Mouse (Mus musculus) liver, adult 2 months (tissue): ENCODE measurements around the gene Cdc20b. TPM values are rescaled to one million over a fixed set of nuclear protein-coding genes. Genes with fewer than 3 reads are reported as not detected.

Source experiments
- DNase-seq: peaks from one replicate; pipeline ENCODE4 v3.0.0-alpha.2; 2011; ENCODE audit warnings: low read depth, low spot score; ENCODE audit errors: extremely low read depth
- H3K27ac ChIP-seq: fragments of 200-500 bp; replicated peaks from 2 replicates; pipeline ENCODE4 v1.5.1; 2012; ENCODE audit warnings: low read depth, mild to moderate bottlenecking, control low read depth, inconsistent platforms, low read length; ENCODE audit not compliant: insufficient read depth
- H3K27me3 ChIP-seq: fragments of 200-500 bp; 2 replicates; pipeline ENCODE4 v1.6.1; 2012; ENCODE audit warnings: mild to moderate bottlenecking, moderate library complexity, low read length, inconsistent platforms; ENCODE audit not compliant: control insufficient read depth, insufficient read depth
- H3K36me3 ChIP-seq: fragments of 200-500 bp; 2 replicates; pipeline ENCODE4 v1.6.1; 2012; ENCODE audit warnings: low read length, inconsistent platforms; ENCODE audit not compliant: control insufficient read depth, insufficient read depth
- H3K4me1 ChIP-seq: fragments of 200-500 bp; 2 replicates; pipeline ENCODE4 v1.6.1; 2011; ENCODE audit warnings: low read length; ENCODE audit not compliant: control insufficient read depth, insufficient read depth
- H3K4me3 ChIP-seq: fragments of 200-500 bp; 2 replicates; pipeline ENCODE4 v1.5.1; 2011; ENCODE audit warnings: low read depth, mild to moderate bottlenecking, control low read depth, low read length, moderate library complexity; ENCODE audit not compliant: insufficient read depth
- H3K79me2 ChIP-seq: fragments of 200-500 bp; 2 replicates; pipeline ENCODE4 v1.6.1; 2012; ENCODE audit warnings: inconsistent platforms, mild to moderate bottlenecking, low read length, moderate library complexity; ENCODE audit not compliant: control insufficient read depth, insufficient read depth
- H3K9ac ChIP-seq: fragments of 200-500 bp; 2 replicates; pipeline ENCODE4 v1.6.1; 2012; ENCODE audit warnings: low read depth, mild to moderate bottlenecking, control low read depth, inconsistent platforms, low read length
- CTCF ChIP-seq: fragments of 200-500 bp; IDR thresholded peaks from 2 replicates; pipeline ENCODE4 v1.5.1; 2011; ENCODE audit warnings: low read depth, low read length, control low read depth
- POLR2A ChIP-seq: fragments of 200-500 bp; IDR thresholded peaks from 2 replicates; pipeline ENCODE4 v1.6.1; 2011; ENCODE audit warnings: low read length, control low read depth; ENCODE audit not compliant: insufficient read depth; ENCODE audit errors: extremely low read depth
- WGBS: fragments of 180-500 bp; shearing (Covaris S2); methylation state at CpG from one replicate; pipeline ENCODE4 v1.1.7; 2018; 5-methylcytosine and 5-hydroxymethylcytosine counted together
- polyA plus RNA-seq: library from polyadenylated mRNA; depleted of rRNA; stranded (reverse); fragments of >200 nt; gene quantifications from 2 replicates; pipeline ENCODE4 v1.2.3, GENCODE M21; 2012
- total RNA-seq: library from RNA; depleted of rRNA; stranded (reverse); fragments of >200 nt; gene quantifications from 2 replicates; pipeline ENCODE4 v1.2.3, GENCODE M21; 2014

Gene Cdc20b
- total and polyA plus RNA-seq, 2 experiments: not detected

DNA sequence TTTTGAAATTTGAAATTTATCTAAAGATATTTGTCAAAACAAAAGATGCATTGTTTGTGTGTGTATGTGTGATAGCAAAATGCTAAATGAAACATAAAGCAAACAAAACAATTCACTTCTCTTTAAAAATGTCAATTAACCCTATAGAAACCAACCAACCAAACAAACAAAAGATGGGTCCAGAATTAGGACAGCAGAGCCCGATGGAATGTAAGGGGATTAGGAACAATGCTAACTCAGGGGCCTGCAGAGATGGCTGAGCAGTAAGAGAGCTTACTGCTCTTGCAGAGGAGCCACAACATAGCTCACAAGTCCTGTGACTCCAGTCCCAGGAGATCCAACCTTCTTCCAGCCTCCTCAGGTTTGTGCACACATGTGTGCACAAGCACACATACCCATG, 47.2 kb downstream of the Cdc20b start:
- H3K4me3 ChIP-seq: no peak overlapping the region
- H3K9ac ChIP-seq: no peak overlapping the region
- H3K79me2 ChIP-seq: no peaks in the 10 kb centered on the region
- no peaks in the 10 kb centered on the region for H3K4me1 ChIP-seq
- H3K36me3 ChIP-seq: no peaks in the 10 kb centered on the region
- no peak for DNase-seq
- no peaks in the 10 kb centered on the region; the same call in 1 of the 2 replicates for H3K27me3 ChIP-seq
- 59% methylated on average over 1 of the region's 1 CpGs for WGBS
- H3K27ac ChIP-seq: no peak overlapping the region
- TF ChIP-seq POLR2A (no peak), CTCF (no peak)

DNA sequence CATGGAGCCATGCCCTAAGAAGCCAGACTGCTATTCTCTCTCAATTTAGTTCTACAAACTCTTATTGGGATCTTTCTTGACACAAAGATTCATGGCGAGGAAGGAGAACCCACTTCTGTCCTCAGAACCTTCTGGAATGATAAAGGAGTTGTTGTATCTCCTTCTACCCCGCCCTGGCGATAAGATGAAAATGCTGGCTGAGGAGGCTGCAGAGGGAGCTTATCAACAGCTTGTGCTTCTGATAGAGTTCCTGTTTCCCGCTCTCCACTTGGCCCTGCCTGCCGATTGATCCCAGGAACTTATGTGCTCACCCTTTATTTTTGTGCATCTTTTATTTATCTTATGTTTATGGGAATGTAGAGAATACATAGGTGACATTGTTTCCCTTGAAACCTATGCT, 49.8 kb downstream of the Cdc20b start:
- no peak for DNase-seq
- no peak overlapping the region for H3K9ac ChIP-seq
- no peak overlapping the region for H3K4me3 ChIP-seq
- H3K36me3 ChIP-seq: no peaks in the 10 kb centered on the region
- no peaks in the 10 kb centered on the region for H3K79me2 ChIP-seq
- no peaks in the 10 kb centered on the region; the same call in 1 of the 2 replicates for H3K27me3 ChIP-seq
- 56% methylated on average over 5 of the region's 5 CpGs for WGBS
- no peak for TF ChIP-seq POLR2A
- no peak for TF ChIP-seq CTCF
- H3K4me1 ChIP-seq: no peaks in the 10 kb centered on the region
- H3K27ac ChIP-seq: no peak overlapping the region

DNA sequence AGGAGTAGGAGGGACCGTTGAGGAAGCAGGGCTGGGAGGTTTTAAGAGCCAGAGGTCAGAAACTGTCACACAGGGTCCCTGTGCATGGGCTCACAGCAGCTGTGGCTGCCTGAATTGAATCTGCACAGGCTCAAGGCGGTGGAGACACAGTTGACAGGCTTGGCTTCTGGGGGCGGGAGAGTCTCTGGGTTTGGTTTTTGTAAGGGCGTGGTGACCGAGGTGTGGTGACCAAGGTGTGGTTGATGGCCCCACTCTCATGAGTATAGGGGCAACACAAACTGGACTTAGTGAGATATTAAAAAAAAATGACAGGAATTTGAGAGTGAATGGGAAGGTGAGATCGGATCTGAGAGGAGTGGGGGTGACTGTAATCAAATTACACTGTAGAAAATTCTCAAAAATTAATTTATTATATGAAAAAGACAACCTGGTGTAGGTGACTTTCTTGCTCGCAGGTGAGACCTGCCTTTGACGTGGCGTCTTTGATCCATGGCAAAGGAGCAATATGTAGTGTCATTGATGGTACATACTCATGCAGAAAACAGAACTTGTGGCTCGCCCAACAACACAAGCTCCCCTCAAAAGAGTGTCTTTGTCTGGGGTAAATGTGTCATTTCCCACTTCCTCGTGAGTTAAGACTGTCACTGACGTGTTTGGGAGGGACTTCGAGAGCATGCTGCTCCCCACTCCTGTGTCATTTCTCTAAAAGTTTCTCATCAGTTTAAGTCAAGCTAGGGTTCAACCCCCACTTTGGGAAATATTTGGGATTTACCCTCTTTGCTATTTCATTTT, 52.5 kb downstream of the Cdc20b start:
- no peak overlapping the region for H3K4me3 ChIP-seq
- H3K4me1 ChIP-seq: no peaks in the 10 kb centered on the region
- no peaks in the 10 kb centered on the region for H3K36me3 ChIP-seq
- 82% methylated on average over 13 of the region's 13 CpGs for WGBS
- DNase-seq: no peak
- TF ChIP-seq CTCF (no peak), POLR2A (no peak)
- no peaks in the 10 kb centered on the region; the same call in 1 of the 2 replicates for H3K27me3 ChIP-seq
- H3K79me2 ChIP-seq: no peaks in the 10 kb centered on the region
- no peak overlapping the region for H3K9ac ChIP-seq
- no peak overlapping the region for H3K27ac ChIP-seq

DNA sequence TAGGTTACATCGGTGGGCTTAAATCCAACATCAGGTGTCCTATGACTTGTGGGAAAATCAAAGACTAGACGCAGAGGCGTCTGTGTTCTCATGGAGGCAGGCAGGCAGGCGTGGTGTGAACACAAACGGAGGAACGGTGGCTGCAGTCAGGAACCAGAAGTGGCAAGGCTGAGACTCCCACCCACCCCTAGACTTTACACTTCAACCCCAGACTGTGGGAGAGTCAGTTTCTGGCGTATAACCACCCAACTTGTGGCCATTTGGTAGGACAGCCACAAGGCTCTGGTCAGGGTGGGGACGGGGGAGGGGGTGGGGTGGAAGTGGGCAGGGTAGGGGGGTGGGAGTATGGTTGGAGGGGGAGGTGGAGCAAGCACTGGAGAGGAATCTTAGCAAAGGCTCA, 55.6 kb downstream of the Cdc20b start:
- Histone ChIP-seq H3K79me2 (no peaks in the 10 kb centered on the region), H3K36me3 (no peaks in the 10 kb centered on the region), H3K27me3 (no peaks in the 10 kb centered on the region), H3K4me3 (no peak overlapping the region), H3K9ac (no peak overlapping the region), H3K27ac (no peak overlapping the region), H3K4me1 (no peaks in the 10 kb centered on the region)
- 79% methylated on average over 8 of the region's 8 CpGs for WGBS
- no peak for DNase-seq
- TF ChIP-seq POLR2A: no peak
- TF ChIP-seq CTCF: no peak

DNA sequence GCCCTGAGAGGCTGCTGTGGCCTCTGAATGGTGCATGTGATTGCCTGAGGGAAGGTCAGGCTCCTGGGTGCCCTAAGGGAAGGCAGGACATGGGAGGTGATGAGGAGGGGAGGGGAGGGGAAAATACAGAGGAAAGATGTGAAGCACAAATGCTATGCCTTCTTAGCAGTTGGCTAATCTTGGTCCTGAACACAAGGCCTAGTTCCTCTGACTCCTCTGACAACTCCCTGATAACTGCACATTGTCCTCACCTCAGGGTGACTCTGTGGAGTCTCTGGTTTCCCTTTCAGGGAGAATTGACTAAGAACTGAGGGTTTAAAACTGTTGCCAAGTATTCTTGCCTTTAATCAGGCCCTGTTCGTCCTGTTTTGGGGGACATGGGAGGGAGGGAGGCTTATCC, 59.7 kb downstream of the Cdc20b start:
- Histone ChIP-seq H3K4me3 (no peak overlapping the region), H3K36me3 (no peaks in the 10 kb centered on the region), H3K9ac (no peak overlapping the region), H3K27me3 (no peaks in the 10 kb centered on the region), H3K4me1 (peaks cover 5% of the 10 kb centered on the region; the same call in 1 of the 2 replicates), H3K27ac (no peak overlapping the region), H3K79me2 (no peaks in the 10 kb centered on the region)
- 69% methylated on average over 1 of the region's 1 CpGs for WGBS
- DNase-seq: no peak
- TF ChIP-seq POLR2A: no peak
- TF ChIP-seq CTCF: no peak

DNA sequence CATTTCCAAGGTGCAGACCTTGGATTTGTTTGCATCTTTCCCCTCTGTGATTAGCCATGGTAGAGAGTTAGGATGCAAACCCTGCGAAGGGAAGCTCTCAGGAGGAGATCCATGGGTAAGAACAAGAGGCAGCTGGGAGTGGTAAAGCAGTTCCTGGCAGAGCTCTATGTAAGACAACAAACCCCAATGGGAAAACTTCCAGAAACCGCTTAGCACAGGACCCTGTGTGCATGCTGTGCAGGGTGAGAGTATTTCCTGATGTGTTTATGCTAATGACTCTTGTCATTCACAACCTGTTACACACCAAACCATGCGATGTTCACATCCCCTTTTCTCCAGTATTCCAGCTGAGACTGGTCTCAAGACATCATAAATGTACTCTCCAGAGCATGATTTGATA, 62.1 kb downstream of the Cdc20b start:
- no peak overlapping the region for H3K27ac ChIP-seq
- TF ChIP-seq POLR2A (no peak), CTCF (no peak)
- WGBS: 86% methylated on average over 3 of the region's 3 CpGs
- H3K4me3 ChIP-seq: no peak overlapping the region
- peaks cover 5% of the 10 kb centered on the region; the same call in 1 of the 2 replicates for H3K4me1 ChIP-seq
- no peak overlapping the region for H3K9ac ChIP-seq
- H3K79me2 ChIP-seq: no peaks in the 10 kb centered on the region
- no peaks in the 10 kb centered on the region for H3K27me3 ChIP-seq
- H3K36me3 ChIP-seq: no peaks in the 10 kb centered on the region
- no peak for DNase-seq
